Mouse (Mus musculus): ENCODE results near the gene Plb1. TPM values are rescaled to one million over a fixed set of nuclear protein-coding genes. Genes with fewer than 3 reads are reported as not detected.

Gene Plb1
- polyA plus RNA-seq (2014; fragmentation: Nextera tagmentation; extraction: Ambion mirVana), result 0.22 TPM in 1 of 2 replicates, not detected in the other

DNA sequence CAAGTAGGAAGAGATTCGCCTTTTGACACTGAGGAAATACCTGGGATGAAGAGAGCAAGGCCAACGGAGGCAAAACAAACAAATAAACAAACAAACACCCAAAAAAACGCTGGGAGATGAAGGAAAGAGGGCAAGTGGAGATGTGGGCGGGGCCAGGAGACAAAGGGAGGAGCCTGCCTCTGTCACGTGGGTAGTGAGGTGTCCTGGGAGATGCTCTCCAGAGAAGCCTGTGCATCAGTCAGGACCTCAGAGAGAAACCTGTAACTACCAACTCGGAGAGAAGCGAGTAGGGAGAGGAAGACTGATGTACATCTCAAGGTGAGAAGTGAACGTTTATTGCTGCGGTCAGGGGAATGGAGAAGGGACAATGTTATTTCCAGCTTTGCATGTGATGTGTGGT lies at the start of gene Plb1:
Gene Plb1 (plus strand): TSS at position 235 of the 400 bp plus-strand sequence.
- no peaks in the 10 kb centered on the region for H3K27me3 ChIP-seq (ENCODE audit: control insufficient read depth, insufficient read depth, low read length)
- no peaks in the 10 kb centered on the region for H3K4me1 ChIP-seq (replicated peaks; ENCODE audit: control insufficient read depth, insufficient read depth, low read length)
- no peak within 1 kb of the TSS for H3K27ac ChIP-seq
- no peak for ATAC-seq (ENCODE audit: low FRiP score)
- H3K36me3 ChIP-seq (replicated peaks; ENCODE audit: control insufficient read depth, insufficient read depth), result no peaks in the 10 kb centered on the region
- no peak within 1 kb of the TSS for H3K9ac ChIP-seq
- no peak within 1 kb of the TSS for H3K4me3 ChIP-seq (replicated peaks; ENCODE audit: low read length)
- H3K4me2 ChIP-seq (replicated peaks), result no peak within 1 kb of the TSS
- no peak for DNase-seq (ENCODE audit: low spot score)
- 85% methylated on average over 9 of the region's 9 CpGs for WGBS
- no peaks in the 10 kb centered on the region for H3K9me3 ChIP-seq (ENCODE audit: control insufficient read depth, low read length)

DNA sequence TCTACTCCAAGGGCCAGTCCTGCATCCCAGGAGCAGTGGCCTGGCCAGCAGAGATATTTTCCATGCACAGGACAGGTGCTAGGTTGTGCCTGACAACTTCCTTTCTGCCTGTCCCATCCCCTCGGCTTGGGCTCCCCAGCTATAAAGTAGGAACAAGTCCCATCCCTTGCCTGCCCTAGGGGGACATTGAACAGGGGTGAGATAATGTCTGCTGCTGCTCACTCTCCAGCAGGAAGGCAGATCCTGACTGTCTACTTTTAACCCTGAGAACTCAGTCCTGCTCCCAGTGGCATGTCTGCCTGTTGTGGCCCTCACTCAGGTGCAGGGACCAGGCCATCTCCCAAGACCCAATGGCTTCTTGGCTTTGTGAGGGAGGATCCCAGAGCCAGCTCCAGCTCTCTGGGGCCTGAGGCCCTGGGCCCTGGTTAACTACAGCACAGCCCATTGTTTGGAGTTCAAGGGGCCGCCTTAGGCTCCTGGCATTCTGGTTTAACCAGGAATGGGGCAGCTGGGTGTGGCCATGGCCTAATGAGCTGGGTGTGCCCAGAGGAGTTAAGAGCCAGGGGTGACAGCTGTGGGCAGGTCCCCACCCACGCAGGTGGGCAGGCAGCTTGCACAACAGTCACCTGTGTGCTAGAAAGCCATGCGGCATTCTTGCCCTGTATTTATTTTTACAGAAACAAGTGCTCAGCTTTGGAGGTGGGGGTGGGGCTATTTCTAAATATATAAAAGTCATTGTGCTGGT lies 49.5 kb upstream of the Plb1 start:
- ATAC-seq (ENCODE audit: low FRiP score) (no peak), DNase-seq (ENCODE audit: low spot score) (no peak)
- Histone ChIP-seq H3K4me3 (replicated peaks; ENCODE audit: low read length) (no peak overlapping the region), H3K4me1 (replicated peaks; ENCODE audit: control insufficient read depth, insufficient read depth, low read length) (no peaks in the 10 kb centered on the region), H3K36me3 (replicated peaks; ENCODE audit: control insufficient read depth, insufficient read depth) (no peaks in the 10 kb centered on the region), H3K27ac (no peak overlapping the region), H3K9ac (no peak overlapping the region), H3K4me2 (replicated peaks) (no peak overlapping the region), H3K27me3 (ENCODE audit: control insufficient read depth, insufficient read depth, low read length) (no peaks in the 10 kb centered on the region), H3K9me3 (ENCODE audit: control insufficient read depth, low read length) (no peaks in the 10 kb centered on the region)
- WGBS, result 83% methylated on average over 4 of the region's 4 CpGs

DNA sequence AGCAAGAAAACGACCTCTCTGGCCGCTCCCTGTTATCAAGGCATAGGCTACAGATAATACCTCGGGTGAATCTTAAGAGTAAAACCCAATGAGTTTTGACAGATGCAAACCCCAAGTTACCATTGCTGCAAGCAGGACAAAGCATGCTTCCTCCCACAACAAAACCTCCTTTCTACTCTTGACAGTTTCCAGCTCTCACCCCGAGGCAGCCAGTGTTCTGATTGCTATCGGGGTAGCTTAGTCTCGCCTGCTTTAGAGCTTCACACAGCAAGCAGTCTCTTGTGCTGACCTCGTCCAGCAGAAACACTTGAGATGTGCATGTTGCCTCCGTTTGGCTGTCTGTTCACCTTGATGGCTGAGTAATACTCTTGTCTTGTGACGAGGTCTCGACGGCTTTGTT lies 44.8 kb upstream of the Plb1 start:
- Histone ChIP-seq H3K27ac (no peak overlapping the region), H3K27me3 (ENCODE audit: control insufficient read depth, insufficient read depth, low read length) (no peaks in the 10 kb centered on the region), H3K9ac (no peak overlapping the region), H3K4me3 (replicated peaks; ENCODE audit: low read length) (no peak overlapping the region), H3K4me1 (replicated peaks; ENCODE audit: control insufficient read depth, insufficient read depth, low read length) (no peaks in the 10 kb centered on the region), H3K4me2 (replicated peaks) (no peak overlapping the region), H3K36me3 (replicated peaks; ENCODE audit: control insufficient read depth, insufficient read depth) (no peaks in the 10 kb centered on the region), H3K9me3 (ENCODE audit: control insufficient read depth, low read length) (no peaks in the 10 kb centered on the region)
- 60% methylated on average over 11 of the region's 11 CpGs for WGBS
- DNase-seq (ENCODE audit: low spot score) (no peak), ATAC-seq (ENCODE audit: low FRiP score) (no peak)

DNA sequence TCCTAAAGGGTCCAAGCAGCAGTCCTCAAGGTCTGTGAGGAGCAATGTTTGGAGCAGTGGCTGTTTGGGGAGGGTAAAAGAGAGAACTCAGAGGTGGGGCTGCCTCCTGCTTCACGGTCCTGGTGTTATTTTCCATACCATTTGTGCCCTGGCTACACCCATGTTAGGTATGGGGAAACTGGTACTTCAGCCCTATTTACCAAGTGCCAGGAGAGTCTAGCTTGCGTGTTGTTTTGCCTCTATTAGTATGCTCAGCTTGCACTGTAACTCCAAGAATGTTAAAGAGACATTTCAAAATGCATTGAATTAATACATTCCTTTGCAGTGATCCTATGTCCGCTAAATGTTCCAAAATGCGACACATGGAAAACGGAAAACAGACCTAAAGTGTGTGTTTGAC lies 41.2 kb upstream of the Plb1 start:
- H3K4me1 ChIP-seq (replicated peaks; ENCODE audit: control insufficient read depth, insufficient read depth, low read length), result no peaks in the 10 kb centered on the region
- no peak overlapping the region for H3K9ac ChIP-seq
- ATAC-seq (ENCODE audit: low FRiP score) (no peak), DNase-seq (ENCODE audit: low spot score) (no peak)
- no peaks in the 10 kb centered on the region for H3K27me3 ChIP-seq (ENCODE audit: control insufficient read depth, insufficient read depth, low read length)
- WGBS, result 91% methylated on average over 5 of the region's 5 CpGs
- H3K4me2 ChIP-seq (replicated peaks), result no peak overlapping the region
- no peaks in the 10 kb centered on the region for H3K9me3 ChIP-seq (ENCODE audit: control insufficient read depth, low read length)
- no peaks in the 10 kb centered on the region for H3K36me3 ChIP-seq (replicated peaks; ENCODE audit: control insufficient read depth, insufficient read depth)
- H3K4me3 ChIP-seq (replicated peaks; ENCODE audit: low read length), result no peak overlapping the region
- no peak overlapping the region for H3K27ac ChIP-seq

DNA sequence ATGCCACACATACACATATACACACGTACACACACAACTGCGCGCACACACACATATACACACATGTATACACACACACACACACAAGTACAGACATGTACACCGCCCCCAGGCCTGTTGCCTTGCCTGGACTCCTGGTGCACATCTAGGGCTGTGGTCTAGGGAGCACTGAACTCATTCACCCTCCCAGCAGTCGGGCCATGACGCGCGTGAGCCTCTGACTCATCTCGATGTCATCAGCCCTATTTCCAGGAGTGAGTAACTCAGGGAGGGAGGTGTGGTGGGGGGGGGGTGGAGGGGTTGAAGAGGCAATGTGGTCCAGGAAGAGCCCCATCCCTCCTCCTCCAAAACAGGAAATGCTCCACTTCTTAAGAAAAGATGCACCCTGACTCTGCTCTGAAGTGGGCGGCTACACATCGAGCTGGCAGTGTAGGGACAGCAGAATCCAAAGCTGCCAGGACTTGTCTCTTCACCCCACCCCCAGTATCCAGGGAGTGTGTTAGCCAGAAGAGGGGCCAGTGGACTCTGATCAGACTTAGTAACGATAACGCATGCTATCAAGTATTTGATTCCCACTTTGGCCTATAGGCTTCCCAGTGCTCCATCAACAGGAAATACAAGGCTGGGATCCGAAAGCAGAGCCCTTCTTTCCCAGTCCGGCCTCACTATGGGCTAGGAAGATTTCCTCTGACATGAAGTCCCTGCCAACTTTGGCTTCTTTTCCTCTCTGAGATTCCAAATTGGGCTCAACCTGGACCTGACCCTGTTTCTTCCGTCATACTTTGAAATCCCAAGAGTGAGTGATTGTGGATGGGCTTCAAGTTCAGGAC lies 40.3 kb upstream of the Plb1 start:
- no peaks in the 10 kb centered on the region for H3K36me3 ChIP-seq (replicated peaks; ENCODE audit: control insufficient read depth, insufficient read depth)
- H3K4me2 ChIP-seq (replicated peaks), result no peak overlapping the region
- ATAC-seq (ENCODE audit: low FRiP score) (no peak), DNase-seq (ENCODE audit: low spot score) (no peak)
- no peak overlapping the region for H3K9ac ChIP-seq
- no peak overlapping the region for H3K4me3 ChIP-seq (replicated peaks; ENCODE audit: low read length)
- 91% methylated on average over 16 of the region's 16 CpGs for WGBS
- no peaks in the 10 kb centered on the region for H3K4me1 ChIP-seq (replicated peaks; ENCODE audit: control insufficient read depth, insufficient read depth, low read length)
- H3K27ac ChIP-seq, result no peak overlapping the region
- H3K9me3 ChIP-seq (ENCODE audit: control insufficient read depth, low read length), result no peaks in the 10 kb centered on the region
- H3K27me3 ChIP-seq (ENCODE audit: control insufficient read depth, insufficient read depth, low read length), result no peaks in the 10 kb centered on the region

DNA sequence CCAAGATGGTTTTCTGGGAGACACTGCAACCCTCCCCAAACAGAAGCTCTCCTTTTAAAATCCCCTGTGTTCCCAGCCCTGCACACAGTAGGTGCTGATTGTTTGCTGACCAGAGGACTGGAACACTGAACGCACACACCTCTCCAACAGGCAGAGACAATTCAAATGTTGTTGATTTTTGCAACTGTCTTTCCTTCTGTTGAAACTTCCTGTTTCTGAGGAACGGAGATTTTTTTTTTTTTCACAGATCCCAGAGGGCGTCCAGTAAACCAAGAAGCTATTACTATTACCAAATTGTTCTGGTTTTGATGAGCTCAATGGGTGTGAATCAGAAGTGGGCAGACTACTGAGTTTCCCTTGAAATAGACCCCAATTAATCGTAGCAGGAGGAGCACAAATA lies 38.3 kb upstream of the Plb1 start:
- Histone ChIP-seq H3K4me3 (replicated peaks; ENCODE audit: low read length) (no peak overlapping the region), H3K9ac (no peak overlapping the region), H3K27me3 (ENCODE audit: control insufficient read depth, insufficient read depth, low read length) (no peaks in the 10 kb centered on the region), H3K27ac (no peak overlapping the region), H3K4me2 (replicated peaks) (no peak overlapping the region), H3K36me3 (replicated peaks; ENCODE audit: control insufficient read depth, insufficient read depth) (no peaks in the 10 kb centered on the region), H3K4me1 (replicated peaks; ENCODE audit: control insufficient read depth, insufficient read depth, low read length) (no peaks in the 10 kb centered on the region), H3K9me3 (ENCODE audit: control insufficient read depth, low read length) (no peaks in the 10 kb centered on the region)
- DNase-seq (ENCODE audit: low spot score) (no peak), ATAC-seq (ENCODE audit: low FRiP score) (no peak)
- 81% methylated on average over 4 of the region's 4 CpGs for WGBS

DNA sequence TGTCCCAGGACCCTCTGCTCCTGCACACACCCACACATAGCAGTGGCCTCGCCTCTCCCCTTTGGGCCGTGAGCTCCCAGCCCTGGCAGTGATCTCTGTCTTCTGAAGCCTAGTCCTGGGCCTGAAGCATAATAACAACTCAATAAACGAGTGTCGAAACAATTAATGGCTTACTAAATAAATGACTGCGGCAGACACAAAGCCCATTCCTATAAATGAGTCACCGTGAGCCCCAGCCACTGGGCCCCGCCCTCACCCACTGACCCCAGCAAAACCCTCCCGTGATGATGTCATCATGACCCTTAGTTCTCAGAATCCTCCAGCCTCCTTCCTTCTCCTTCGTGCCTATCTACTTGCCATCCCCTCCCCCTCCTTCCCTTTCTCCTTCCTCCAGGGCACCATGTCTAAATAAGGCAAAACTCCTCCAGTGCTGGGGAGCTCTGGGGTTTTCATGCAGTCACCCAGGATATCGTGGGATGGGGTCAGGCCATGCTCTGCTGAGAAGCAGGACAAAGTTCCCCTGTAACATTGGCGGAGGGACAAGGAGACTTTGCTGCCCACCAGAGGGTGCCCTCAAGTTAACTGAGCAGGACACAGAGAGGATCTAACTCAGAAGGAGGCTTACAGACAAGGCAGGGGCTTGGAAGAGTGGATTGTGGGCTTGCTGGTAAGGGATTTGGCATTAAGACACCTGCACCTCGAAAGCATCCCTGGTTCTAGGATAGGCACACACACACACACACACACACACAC lies 36.5 kb upstream of the Plb1 start:
- Histone ChIP-seq H3K36me3 (replicated peaks; ENCODE audit: control insufficient read depth, insufficient read depth) (no peaks in the 10 kb centered on the region), H3K27me3 (ENCODE audit: control insufficient read depth, insufficient read depth, low read length) (no peaks in the 10 kb centered on the region), H3K4me3 (replicated peaks; ENCODE audit: low read length) (no peak overlapping the region), H3K9me3 (ENCODE audit: control insufficient read depth, low read length) (no peaks in the 10 kb centered on the region), H3K27ac (no peak overlapping the region), H3K4me1 (replicated peaks; ENCODE audit: control insufficient read depth, insufficient read depth, low read length) (no peaks in the 10 kb centered on the region), H3K9ac (no peak overlapping the region), H3K4me2 (replicated peaks) (no peak overlapping the region)
- DNase-seq (ENCODE audit: low spot score), result no peak
- ATAC-seq (ENCODE audit: low FRiP score), result no peak
- WGBS, result 65% methylated on average over 12 of the region's 12 CpGs

DNA sequence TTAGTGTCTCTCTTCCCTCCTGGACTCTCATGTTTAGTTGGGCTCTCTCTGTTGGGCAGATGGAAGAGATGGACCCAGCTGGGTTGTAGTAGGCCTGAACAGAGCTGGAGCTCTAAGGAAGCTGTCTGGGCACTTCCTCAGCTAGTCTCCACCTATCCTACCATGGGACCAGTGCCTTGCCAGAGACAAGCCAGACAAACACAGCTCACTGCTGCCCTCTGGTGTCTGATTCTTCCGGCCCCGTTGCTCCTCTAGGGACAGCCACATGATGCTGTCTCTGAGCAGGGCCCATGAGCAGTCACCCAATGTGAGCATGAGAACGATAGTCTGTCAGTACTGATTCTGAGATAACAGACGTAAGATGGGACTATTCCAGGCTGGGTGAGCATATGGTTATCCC lies 34.8 kb upstream of the Plb1 start:
- 19% methylated on average over 4 of the region's 4 CpGs for WGBS
- peak; percentile 69; the same call in 1 of the 2 replicates for ATAC-seq (ENCODE audit: low FRiP score)

DNA sequence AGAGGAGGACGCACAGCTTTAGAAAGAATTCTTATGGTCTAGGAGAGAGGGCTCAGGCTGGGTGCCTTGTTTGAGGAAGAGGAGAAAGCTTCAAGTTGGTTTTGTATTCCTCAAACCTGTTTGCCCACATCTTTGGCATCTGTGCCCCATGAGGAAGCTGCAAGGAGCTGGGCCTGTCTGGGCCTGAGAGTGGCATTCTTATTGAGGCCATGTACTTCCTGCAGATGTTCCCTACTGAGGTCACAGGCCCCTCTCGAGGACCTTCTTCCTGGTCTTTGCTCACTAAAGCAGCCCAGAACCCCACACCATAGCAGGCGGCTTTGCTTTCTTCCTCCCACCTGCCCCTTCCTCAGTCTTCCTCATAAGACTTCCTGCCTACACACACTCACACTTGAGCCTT lies 33.4 kb upstream of the Plb1 start:
- DNase-seq (ENCODE audit: low spot score), result no peak
- H3K27me3 ChIP-seq (ENCODE audit: control insufficient read depth, insufficient read depth, low read length), result no peaks in the 10 kb centered on the region
- 82% methylated on average over 3 of the region's 3 CpGs for WGBS
- H3K4me3 ChIP-seq (replicated peaks; ENCODE audit: low read length), result no peak overlapping the region
- H3K27ac ChIP-seq, result no peak overlapping the region
- H3K9ac ChIP-seq, result no peak overlapping the region
- H3K4me2 ChIP-seq (replicated peaks), result no peak overlapping the region
- H3K9me3 ChIP-seq (ENCODE audit: control insufficient read depth, low read length), result no peaks in the 10 kb centered on the region
- H3K36me3 ChIP-seq (replicated peaks; ENCODE audit: control insufficient read depth, insufficient read depth), result no peaks in the 10 kb centered on the region
- no peak for ATAC-seq (ENCODE audit: low FRiP score)
- no peaks in the 10 kb centered on the region for H3K4me1 ChIP-seq (replicated peaks; ENCODE audit: control insufficient read depth, insufficient read depth, low read length)

More for the DNA sequence above, 34.8 kb upstream of the Plb1 start:
- no peaks in the 10 kb centered on the region for H3K27me3 ChIP-seq (ENCODE audit: control insufficient read depth, insufficient read depth, low read length)
- DNase-seq (ENCODE audit: low spot score), result peak; percentile 82
- no peaks in the 10 kb centered on the region for H3K36me3 ChIP-seq (replicated peaks; ENCODE audit: control insufficient read depth, insufficient read depth)
- no peaks in the 10 kb centered on the region for H3K9me3 ChIP-seq (ENCODE audit: control insufficient read depth, low read length)
- H3K4me1 ChIP-seq (replicated peaks; ENCODE audit: control insufficient read depth, insufficient read depth, low read length), result no peaks in the 10 kb centered on the region
- no peak overlapping the region for H3K4me3 ChIP-seq (replicated peaks; ENCODE audit: low read length)
- H3K4me2 ChIP-seq (replicated peaks), result no peak overlapping the region
- H3K27ac ChIP-seq, result no peak overlapping the region
- no peak overlapping the region for H3K9ac ChIP-seq
